Mouse (Mus musculus) layer of hippocampus, postnatal 36 days (tissue): ENCODE data around the gene Map3k4. TPM values are rescaled to one million over a fixed set of nuclear protein-coding genes. Genes with fewer than 3 reads are reported as not detected.
A peak's percentile ranks its signal among the peaks of the same experiment; 100 is the strongest.

Experiments used
- DNase-seq, 2 experiments: peaks; one replicate each; pipeline ENCODE4 v3.0.0; 2022
- total RNA-seq, 2 experiments: library from RNA; stranded (reverse); gene quantifications; 2 replicates each; pipeline ENCODE4 v1.2.3; 2021

Map3k4 gene
- total RNA-seq, 2 experiments from 2014 or later = 63.5 to 78.5 TPM

GRCm38 (mm10) chr17:12216224-12216623 lies 102.4 kb downstream of the Map3k4 start:
- no peak for DNase-seq

- no peak for DNase-seq
These were observed 105.2 kb downstream of the Map3k4 start for GRCm38 (mm10) chr17:12213430-12213829.

GRCm38 (mm10) chr17:12212341-12212740 lies 106.3 kb downstream of the Map3k4 start:
- DNase-seq = no peak

GRCm38 (mm10) chr17:12211890-12212289 lies 106.7 kb downstream of the Map3k4 start:
- DNase-seq = no peak

- DNase-seq = peak; percentile 78 to 84
These were observed 108.0 kb downstream of the Map3k4 start for GRCm38 (mm10) chr17:12210544-12211132.

GRCm38 (mm10) chr17:12209481-12209880 lies 109.1 kb downstream of the Map3k4 start:
- DNase-seq = no peak

- no peak for DNase-seq
These were observed 111.5 kb downstream of the Map3k4 start for GRCm38 (mm10) chr17:12207022-12207548.

- no peak for DNase-seq
These were observed 112.3 kb downstream of the Map3k4 start for GRCm38 (mm10) chr17:12206248-12206647.

- no peak for DNase-seq
These were observed 112.9 kb downstream of the Map3k4 start for GRCm38 (mm10) chr17:12205694-12206075.

- DNase-seq = no peak
These were observed 113.4 kb downstream of the Map3k4 start for GRCm38 (mm10) chr17:12205015-12205693.

- DNase-seq = no peak
These were observed 113.9 kb downstream of the Map3k4 start for GRCm38 (mm10) chr17:12204689-12205014.

GRCm38 (mm10) chr17:12204246-12204645 lies 114.3 kb downstream of the Map3k4 start:
- no peak for DNase-seq

GRCm38 (mm10) chr17:12203414-12203897 lies 115.1 kb downstream of the Map3k4 start:
- DNase-seq = peak in 1 of 2 experiments; percentile 62

- DNase-seq = no peak
These were observed 117.5 kb downstream of the Map3k4 start for GRCm38 (mm10) chr17:12201086-12201485.

- DNase-seq = no peak
These were observed 118.7 kb downstream of the Map3k4 start for GRCm38 (mm10) chr17:12199933-12200332.

- DNase-seq = no peak
These were observed 123.0 kb downstream of the Map3k4 start for GRCm38 (mm10) chr17:12195604-12196003.

- DNase-seq = no peak
These were observed 123.5 kb downstream of the Map3k4 start for GRCm38 (mm10) chr17:12195137-12195536.

- DNase-seq = peak; percentile 53 to 66
These were observed 130.8 kb downstream of the Map3k4 start for GRCm38 (mm10) chr17:12187782-12188181.

- DNase-seq = no peak
These were observed 132.3 kb downstream of the Map3k4 start for GRCm38 (mm10) chr17:12186341-12186740.

- no peak for DNase-seq
These were observed 132.7 kb downstream of the Map3k4 start for GRCm38 (mm10) chr17:12185855-12186254.

GRCm38 (mm10) chr17:12184283-12184682 lies 134.3 kb downstream of the Map3k4 start:
- no peak for DNase-seq

GRCm38 (mm10) chr17:12182702-12183485 lies 135.7 kb downstream of the Map3k4 start:
- DNase-seq = no peak

GRCm38 (mm10) chr17:12179766-12180165 lies 138.8 kb downstream of the Map3k4 start:
- DNase-seq = no peak
